Mouse (Mus musculus) frontal cortex, postnatal 36 days (tissue): ENCODE measurements around the gene Chm.
"Not testable (repeated sequence)": the region's sequence is repeated elsewhere in the genome, so short reads cannot be mapped to it uniquely, and the experiment has no call there.

Experiments used
- DNase-seq, 2 experiments: peaks; one replicate each; pipeline ENCODE4 v3.0.0; 2022; ENCODE audit warnings: low spot score in 2 of 2

Chm gene

DNA sequence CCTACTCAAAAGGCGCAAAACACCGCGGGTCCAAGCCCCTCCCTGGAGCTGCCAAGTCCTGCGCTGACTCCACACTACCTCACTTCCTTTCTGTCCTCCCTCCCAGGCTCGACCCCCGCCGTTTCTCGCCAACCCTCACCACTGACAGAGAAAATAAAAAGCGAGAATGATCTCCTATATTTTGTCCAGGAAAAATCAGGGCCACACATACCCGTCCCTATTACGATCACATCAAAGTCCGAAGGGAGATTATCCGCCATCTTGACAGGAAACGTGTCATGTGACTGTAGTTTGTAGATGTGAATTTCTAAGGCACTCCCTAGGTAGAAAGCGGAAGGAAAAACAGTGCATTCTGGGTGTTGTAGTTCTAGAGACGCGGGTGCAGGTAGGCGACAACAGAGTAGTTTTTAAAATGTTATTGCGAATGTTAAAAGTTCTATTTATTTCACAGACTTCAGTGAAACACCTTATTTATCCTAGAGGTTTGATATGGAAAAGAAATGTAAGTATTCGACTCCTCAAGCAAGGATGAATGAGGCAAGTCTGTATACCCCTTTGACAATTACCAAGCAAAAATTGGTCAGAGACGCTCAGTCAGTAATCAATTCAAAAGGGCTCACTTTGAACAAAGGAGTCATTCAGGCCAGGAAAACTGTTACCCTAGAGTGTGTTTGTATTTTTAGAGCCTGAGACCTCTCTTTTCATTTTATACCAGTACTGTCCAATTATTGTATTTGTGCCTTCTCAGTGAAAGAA lies at the start of gene Chm:
TSS of gene Chm (minus strand) at position 288 of the 756 bp plus-strand sequence.
- peak; percentile 43 to 71 for DNase-seq

DNA sequence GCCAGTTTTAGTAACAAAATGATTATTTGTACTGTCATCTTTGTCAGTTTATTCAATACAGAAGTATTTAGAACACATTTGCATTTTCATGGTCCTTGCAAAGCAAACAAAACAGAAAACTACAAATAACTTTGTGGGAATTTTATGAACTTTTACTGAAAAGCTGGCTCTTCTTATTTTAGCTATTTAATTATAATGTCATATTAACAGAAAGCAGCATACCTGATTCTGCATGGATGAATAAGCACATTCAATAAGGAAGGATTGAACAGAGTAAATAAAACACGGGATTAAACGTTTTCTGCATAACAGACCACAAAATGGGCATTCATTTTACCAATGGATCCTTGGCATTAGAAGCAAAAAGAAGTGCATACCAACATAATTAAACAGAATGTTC lies 8.6 kb upstream of the Chm start:
- DNase-seq: no peak

DNA sequence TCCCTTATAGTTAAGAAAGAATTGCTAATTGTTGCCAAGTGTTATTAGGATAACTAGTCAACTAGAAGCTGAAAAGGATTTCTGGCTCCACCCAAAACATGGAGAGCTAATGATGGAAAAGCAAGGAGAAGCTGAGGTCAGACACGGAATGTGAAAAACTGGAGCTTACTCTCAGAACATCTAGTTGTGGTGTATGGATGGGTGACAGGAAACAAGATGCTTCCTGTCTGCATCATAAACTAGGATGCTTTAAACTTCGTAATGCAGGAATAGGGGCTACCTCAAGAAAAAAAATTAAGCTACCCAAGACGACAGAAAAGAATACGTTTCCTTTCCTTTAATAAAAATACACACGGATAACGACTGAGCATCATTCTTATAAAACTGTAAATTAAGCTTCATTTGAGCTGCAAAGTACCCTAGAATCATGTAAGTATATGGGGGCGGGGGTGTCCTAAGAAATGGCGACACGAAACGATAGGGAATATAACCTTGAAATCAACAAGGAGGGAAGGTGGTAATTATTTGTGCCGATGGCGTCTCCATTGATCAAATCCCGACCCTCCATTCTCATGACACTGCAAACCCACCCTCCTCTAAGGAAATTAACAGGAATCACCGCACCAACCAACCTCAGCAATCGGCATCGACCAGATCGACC lies 618 bp downstream of the Chm start:
- peak in 1 of 2 experiments; percentile 8 for DNase-seq

DNA sequence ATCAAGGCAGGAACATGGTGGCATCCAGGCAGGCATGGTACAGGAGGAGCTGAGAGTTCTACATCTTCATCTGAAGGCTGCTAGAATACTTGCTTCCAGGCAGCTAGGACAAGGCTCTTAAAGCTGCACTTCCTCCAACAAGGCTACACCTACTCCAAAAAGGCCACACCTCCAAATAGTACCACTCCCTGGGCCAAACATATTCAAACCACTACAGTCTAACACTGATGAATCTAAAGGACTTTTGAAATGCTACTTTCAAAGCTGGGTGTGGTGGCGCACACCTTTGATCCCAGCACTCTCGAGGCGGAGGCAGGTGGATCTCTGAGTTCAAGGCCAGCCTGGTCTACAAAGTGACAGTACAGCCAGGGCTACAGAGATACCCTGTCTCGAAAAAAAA lies 4.5 kb downstream of the Chm start:
- not testable (repeated sequence) for DNase-seq

DNA sequence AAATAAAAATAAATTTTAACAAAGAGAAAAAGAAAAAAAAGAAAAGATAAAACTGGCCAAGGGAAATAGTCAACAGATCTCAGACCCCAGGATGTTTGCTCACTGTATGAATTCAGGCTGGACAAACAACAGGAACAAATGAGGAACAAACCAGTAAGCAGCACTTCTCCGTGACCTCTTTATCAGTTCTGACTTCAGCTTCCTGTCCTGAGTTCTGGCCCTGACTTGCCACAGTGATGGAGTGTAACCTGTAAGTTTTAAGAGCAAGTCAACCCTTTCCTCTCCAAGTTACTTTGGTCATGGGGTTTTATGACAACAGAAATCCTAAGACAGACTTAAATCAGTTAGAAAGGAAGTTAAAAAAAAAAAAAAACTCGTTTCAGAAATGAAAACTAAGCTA lies 12.6 kb downstream of the Chm start:
- no peak for DNase-seq

DNA sequence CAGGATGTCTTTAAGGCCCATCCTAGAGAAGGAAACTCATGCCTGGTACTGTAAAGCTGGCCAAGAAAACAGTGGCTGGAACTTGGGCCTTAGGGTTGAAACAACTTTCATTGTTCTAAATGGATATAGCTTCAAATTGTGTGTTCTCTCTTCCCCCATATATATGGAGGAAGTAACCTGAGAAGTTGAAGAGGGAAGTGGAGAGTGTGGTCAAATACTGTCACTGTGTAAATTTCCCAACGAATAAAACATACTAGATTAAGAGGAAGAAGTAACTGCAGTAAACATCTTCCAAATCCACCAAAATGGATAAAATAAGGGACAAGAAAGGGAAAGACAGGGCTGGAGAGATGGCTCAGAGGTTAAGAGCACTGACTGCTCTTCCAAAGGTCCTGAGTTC lies 13.0 kb downstream of the Chm start:
- no peak for DNase-seq

DNA sequence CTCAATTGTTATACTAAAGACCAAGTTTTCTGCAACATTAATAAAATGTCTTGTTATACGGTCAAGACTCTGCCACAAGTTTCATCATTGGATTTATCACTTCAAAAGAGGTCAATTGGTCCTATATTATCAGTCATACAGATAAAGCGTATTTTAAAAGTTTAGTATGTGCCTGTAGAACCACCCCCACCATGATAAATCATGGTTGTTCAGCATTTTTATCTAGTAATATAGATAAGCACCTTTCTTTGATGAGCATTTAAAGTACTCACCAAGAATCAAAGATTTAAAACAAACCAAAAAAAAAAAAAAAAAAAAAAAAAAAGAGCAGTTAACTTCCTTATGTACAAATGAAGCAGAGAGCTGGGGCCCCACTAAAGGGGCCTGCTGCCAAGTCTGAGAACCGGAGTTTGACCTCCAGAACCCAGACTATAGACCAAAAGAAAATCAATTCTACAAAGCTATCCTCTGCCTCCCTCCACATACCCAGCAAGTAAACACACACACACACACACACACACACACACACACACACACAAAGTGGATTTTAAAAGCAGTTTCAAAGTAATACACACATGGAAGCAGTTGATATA lies 25.0 kb downstream of the Chm start:
- DNase-seq: no peak

DNA sequence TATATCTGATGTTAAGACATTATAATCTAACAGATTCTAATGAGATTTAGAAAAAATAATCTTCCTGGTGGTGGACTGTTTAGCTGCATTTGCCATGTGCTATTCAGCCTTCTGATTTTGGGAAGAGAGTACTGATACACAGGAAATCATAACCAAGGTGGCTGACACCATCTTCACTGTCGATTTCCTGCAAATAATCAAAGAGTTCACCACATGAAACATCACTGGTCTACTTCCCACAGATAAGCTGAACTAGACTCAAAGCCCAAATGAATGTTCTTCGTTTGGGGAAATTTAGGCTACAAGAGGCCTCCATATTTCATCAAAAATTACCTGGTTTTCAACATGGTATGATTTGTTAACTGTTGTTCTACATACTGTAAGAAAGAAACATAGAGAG lies 101.1 kb downstream of the Chm start:
- no peak for DNase-seq

DNA sequence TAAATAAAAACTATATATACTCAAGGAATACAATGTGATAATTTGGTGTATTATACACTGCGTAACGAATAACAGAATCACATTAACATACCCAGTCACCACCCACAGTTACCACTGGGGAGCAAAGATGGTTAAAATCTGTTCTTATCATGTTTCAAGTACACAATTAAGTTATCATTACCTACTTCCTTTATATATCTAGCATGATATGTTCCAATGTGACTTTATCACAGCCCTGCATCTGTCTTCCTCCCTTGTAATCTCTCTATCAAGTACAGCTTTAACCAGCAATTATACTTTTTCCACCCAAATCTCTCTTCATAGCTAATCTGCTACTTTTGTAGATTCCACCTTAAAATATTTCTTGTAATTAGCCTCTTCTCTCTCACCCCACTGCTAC lies 109.3 kb downstream of the Chm start:
- no peak for DNase-seq

DNA sequence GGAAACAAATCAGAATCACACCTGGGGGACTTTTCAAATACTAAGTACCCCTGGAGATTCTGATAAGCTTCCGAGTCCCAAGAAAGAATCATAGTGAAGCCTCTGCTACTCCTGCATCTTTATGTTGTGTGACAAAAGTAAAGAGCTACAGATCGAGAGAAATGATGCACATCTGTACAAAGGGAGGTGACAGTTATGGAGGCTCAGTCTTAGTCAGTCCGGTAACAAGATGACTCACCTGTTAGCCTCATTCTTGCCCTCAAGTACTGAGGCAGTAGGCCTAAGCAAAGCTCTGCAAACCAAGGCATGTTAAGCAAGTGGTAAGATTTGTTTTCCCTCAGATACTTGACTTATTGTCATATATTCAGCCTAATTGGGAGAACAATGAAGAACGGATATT lies 110.5 kb downstream of the Chm start:
- no peak for DNase-seq

DNA sequence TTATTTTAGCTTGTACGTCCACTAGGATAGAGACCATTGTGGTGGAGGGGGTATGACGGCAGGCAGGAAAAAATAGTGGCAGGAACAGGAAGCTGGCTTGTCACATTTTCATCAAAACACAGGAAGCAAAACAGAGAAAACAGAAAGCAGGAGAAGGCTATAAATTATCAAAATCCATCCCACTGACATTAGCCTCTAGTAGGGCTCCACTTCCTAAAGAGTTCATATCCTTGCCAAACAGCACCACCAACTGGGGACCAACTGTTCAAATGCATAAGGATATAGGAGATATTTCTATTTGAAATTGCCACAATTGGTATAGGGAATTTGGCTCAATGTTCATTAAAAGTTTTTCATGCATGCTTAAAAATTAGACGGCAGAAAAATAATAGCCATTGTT lies 181.7 kb downstream of the Chm start:
- DNase-seq: no peak

DNA sequence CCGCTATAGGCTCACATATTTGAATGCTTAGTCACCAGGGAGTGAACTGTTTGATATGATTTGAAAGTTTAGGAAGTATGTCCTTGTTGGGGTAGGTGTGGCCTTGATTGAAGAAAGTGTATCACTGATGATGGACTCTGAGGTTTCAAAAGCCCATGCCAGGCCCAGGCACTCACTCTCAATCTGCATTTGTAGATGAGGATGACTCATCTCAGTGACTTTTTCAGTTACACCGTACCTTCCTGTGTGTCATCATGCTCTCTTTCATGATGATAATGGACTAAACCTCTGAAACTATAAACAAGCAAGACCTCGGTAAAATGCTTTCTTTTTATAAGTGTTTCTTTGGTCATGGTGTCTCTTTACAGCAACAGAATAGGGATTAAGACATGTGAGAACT lies 183.1 kb downstream of the Chm start:
- DNase-seq: no peak
